Mouse (Mus musculus): ENCODE results near the gene 4931429L15Rik. TPM values are rescaled to one million over a fixed set of nuclear protein-coding genes. Genes with fewer than 3 reads are reported as not detected.
A peak's percentile ranks its signal among the peaks of the same experiment; 100 is the strongest.

4931429L15Rik gene
- polyA plus RNA-seq, 1 experiment, result not detected

DNA sequence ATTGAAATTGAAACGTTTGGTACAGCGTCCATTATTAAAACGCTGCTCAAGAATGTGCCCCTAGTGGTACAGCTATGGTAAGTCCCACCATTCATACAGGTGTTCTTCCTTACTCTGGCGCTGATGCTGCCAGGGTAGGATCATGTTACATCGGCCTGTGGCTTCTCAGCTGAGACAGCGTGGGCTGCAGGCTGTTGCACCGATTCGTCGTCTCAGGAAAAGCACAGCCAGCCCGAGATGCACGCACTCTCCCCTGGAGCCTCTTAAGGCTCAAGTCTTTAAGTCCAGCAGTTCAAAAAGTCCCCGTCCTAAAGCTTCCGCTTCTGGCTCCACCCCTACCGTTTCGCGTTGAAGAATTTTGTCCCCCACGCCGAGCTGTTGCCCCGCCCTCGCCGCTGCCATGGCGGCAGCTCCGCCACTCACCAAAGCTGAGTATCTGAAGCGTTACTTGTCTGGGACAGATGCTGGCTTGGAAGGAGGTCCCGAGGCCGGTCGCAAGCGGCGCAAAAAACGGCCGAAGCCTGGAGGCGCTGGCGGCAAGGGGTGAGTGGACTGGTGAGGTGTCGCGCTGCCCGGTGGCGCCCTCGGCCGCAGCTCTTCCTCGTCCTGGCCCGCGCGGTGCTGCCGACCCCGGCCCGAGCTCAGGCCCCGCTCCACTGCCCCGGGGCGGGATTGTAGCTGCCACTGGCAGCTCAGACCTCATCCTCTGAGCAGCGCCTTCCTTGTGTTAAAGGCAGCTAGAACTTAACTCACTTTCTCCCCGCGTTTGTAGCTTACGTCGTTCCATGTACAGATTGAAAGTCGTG is 37.0 kb downstream of the 4931429L15Rik start, which contains the start of gene Bud13:
Bud13 (plus strand) TSS at position 378 of the 806 bp plus-strand sequence.
- peak; percentile 58; the same call in 1 of the 2 replicates for TF ChIP-seq CTCF (IDR thresholded peaks at IDR 0.05; ENCODE audit: borderline replicate concordance, extremely low read depth, insufficient read depth, insufficient read length)
- TF ChIP-seq POLR2A (IDR thresholded peaks at IDR 0.05; ENCODE audit: borderline replicate concordance, extremely low read depth, insufficient read depth, insufficient read length, poor library complexity, severe bottlenecking), result peak; percentile 74; the same call in 1 of the 2 replicates
- DNase-seq (ENCODE audit: low read depth), result peak; percentile 95

DNA sequence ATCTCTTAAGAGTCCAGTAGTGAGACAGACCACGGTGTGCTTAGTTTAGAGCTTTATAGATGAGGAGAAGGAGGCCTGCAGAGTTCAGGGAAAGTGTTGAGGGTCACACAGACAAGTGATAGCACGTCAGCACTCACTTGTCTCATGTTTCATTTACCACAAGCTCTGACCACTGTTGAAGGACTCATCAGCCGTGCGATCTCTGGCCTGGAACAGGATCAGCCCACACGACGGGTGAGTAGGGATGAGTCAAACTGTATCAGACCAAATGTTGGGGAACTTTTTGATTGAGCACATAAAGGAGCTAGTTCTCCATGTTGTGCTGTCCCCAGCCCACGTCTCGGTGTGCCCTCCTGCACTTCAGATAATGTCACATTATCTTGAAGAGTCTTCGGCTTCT is 45.3 kb downstream of the 4931429L15Rik start:
- TF ChIP-seq POLR2A (IDR thresholded peaks at IDR 0.05; ENCODE audit: borderline replicate concordance, extremely low read depth, insufficient read depth, insufficient read length, poor library complexity, severe bottlenecking), result no peak
- no peak for TF ChIP-seq CTCF (IDR thresholded peaks at IDR 0.05; ENCODE audit: borderline replicate concordance, extremely low read depth, insufficient read depth, insufficient read length)
- no peak for DNase-seq (ENCODE audit: low read depth)

DNA sequence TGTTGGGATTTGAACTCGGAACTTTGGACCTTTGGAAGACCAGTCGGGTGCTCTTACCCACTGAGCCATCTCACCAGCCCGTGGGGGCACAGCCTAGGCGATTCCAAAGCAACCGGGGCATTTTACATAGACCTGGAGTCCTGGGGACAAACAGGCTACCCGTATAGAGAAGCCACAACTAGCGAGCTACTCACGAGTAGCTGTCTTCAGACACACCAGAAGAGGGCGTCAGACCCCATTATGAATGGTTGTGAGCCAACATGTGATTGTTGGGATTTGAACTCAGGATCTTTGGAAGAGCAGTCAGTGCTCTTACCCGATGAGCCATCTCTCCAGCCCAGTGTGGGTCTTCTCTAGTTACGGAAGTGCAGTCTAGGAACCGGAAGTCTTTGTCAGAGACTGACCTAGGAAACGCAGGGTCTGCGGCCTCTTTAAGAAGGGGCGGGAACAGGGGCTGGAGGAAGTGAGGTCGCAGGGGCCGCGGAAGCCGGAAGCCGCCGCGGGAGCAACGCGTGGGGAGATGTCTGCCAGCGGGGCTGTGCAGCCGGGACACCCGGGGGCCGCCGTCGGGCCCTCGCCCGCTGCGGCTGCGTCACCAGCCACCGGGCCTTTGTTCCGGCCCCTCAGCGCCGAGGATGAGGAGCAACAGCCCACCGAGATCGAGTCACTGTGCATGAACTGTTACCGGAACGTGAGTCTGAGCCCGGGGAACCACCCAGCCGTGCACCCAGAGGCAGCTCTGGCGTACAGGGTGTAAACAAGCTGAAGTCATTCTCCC is 46.9 kb downstream of the 4931429L15Rik start, which contains the start of gene Zpr1:
Zpr1 (plus strand) TSS at position 388 of the 778 bp plus-strand sequence.
- DNase-seq (ENCODE audit: low read depth), result peak; percentile 98
- TF ChIP-seq POLR2A (IDR thresholded peaks at IDR 0.05; ENCODE audit: borderline replicate concordance, extremely low read depth, insufficient read depth, insufficient read length, poor library complexity, severe bottlenecking), result peak; percentile 70
- TF ChIP-seq CTCF (IDR thresholded peaks at IDR 0.05; ENCODE audit: borderline replicate concordance, extremely low read depth, insufficient read depth, insufficient read length), result peak; percentile 41; the same call in 1 of the 2 replicates

DNA sequence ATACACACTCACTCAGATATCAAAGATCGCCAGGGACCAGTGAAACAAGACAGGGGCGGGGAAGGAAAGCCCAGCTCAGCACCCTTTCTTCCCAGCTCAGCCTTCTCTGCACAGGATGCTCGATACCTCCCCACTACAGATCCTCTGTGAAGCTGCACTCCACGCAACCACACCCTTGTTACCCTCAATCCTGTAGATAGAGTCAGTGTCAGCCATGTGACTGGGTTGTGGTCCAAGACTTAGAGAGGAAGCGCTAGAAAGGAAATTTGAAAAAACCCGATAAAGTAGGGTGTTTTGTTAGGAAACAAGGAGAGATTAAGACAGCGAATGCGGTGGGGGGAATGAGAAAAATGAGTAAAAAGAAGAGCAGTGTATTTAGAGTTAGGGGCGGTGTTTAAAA is 47.7 kb downstream of the 4931429L15Rik start:
- TF ChIP-seq CTCF (IDR thresholded peaks at IDR 0.05; ENCODE audit: borderline replicate concordance, extremely low read depth, insufficient read depth, insufficient read length), result no peak
- no peak for TF ChIP-seq POLR2A (IDR thresholded peaks at IDR 0.05; ENCODE audit: borderline replicate concordance, extremely low read depth, insufficient read depth, insufficient read length, poor library complexity, severe bottlenecking)
- DNase-seq (ENCODE audit: low read depth), result no peak

DNA sequence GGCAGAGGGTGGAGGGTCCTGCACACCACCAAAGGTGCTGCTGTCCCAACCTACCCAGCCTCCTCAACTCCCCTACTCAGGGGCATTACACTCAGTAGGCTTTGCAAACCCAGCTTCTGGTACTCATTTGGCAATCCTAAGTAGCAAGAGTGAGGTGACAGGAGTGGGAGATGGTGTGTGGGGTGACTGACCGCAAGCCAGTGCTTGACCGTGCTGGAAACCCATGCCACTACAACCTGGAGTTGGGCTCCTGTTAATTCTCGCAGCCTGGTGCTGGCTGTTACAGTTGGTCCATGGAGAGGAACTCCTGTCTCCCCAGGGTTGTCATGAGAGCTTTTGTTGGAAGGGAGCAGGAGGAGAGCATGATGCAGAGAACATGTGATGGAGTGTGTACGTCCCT is 49.0 kb downstream of the 4931429L15Rik start:
- no peak for TF ChIP-seq POLR2A (IDR thresholded peaks at IDR 0.05; ENCODE audit: borderline replicate concordance, extremely low read depth, insufficient read depth, insufficient read length, poor library complexity, severe bottlenecking)
- TF ChIP-seq CTCF (IDR thresholded peaks at IDR 0.05; ENCODE audit: borderline replicate concordance, extremely low read depth, insufficient read depth, insufficient read length), result no peak
- DNase-seq (ENCODE audit: low read depth), result no peak

DNA sequence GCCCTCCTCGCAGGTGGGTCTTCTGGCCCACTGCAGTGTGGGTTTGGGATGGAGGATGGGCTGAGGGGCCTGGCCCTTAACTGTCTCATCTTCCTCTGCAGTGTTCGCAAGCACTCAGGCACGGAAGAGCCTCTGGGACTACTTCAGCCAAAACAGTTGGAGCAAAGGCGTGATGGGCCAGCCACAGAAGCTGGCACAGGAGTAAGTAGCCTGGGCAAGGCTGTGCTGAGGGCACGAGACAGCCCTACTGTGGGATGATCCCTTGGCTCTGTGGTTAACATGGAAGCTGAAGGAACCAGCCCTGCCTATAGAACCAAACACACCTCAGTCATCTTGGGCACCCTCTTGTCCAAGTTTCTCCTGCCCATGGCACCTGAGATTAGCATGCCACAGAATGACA is 50.7 kb downstream of the 4931429L15Rik start:
- TF ChIP-seq CTCF (IDR thresholded peaks at IDR 0.05; ENCODE audit: borderline replicate concordance, extremely low read depth, insufficient read depth, insufficient read length) (no peak), POLR2A (IDR thresholded peaks at IDR 0.05; ENCODE audit: borderline replicate concordance, extremely low read depth, insufficient read depth, insufficient read length, poor library complexity, severe bottlenecking) (no peak)
- DNase-seq (ENCODE audit: low read depth), result no peak

DNA sequence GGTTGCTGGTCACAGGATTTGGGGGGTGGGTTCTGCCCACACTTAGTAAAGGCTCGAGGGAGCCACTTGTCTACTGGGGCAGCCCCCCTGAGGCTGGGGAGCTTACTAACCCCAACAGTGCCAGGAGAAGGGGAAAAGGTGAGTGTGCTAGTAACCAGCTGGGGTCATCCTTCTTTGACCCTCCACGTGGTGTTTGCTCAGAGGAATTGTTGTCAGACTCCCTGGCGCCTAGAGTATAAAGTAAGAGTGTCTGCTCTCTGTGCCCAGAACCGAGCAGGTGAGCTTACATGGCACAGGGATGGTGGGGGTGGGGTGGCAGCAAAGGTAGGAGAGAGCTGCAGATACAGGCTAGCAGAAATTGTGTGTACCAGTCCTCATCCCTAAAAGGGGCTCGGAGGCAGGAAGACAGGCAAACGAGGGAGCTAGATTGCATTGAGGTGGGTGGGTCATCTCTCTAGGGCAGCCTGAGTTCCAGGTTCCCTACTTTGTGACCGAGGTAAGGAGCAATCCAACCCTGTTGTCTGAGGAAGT is 51.4 kb downstream of the 4931429L15Rik start, which contains the start of gene Apoa5:
Apoa5 (plus strand) TSS at position 291 of the 531 bp plus-strand sequence.
- TF ChIP-seq CTCF (IDR thresholded peaks at IDR 0.05; ENCODE audit: borderline replicate concordance, extremely low read depth, insufficient read depth, insufficient read length), result no peak
- no peak for TF ChIP-seq POLR2A (IDR thresholded peaks at IDR 0.05; ENCODE audit: borderline replicate concordance, extremely low read depth, insufficient read depth, insufficient read length, poor library complexity, severe bottlenecking)
- DNase-seq (ENCODE audit: low read depth), result no peak

DNA sequence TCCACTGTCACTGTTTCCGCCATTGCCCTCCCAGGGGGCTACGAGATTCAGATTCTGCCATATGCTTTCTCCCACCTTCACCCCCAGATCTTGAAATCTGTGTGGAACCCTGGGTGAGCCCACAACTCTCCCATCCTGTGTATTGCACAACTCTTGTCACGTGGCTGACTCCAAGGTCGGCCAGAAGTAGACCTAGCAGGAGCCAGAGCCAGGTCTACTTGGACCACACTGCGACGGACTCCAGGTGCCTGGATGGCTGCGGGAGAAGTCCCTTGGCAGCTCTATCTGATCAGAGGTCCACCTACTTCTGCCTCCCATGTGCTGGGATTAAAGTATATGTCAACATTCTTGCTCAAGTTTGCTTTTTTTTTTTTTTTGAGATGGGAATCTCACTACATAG is 58.7 kb downstream of the 4931429L15Rik start:
- DNase-seq (ENCODE audit: low read depth), result no peak
- TF ChIP-seq CTCF (IDR thresholded peaks at IDR 0.05; ENCODE audit: borderline replicate concordance, extremely low read depth, insufficient read depth, insufficient read length) (no peak), POLR2A (IDR thresholded peaks at IDR 0.05; ENCODE audit: borderline replicate concordance, extremely low read depth, insufficient read depth, insufficient read length, poor library complexity, severe bottlenecking) (no peak)

DNA sequence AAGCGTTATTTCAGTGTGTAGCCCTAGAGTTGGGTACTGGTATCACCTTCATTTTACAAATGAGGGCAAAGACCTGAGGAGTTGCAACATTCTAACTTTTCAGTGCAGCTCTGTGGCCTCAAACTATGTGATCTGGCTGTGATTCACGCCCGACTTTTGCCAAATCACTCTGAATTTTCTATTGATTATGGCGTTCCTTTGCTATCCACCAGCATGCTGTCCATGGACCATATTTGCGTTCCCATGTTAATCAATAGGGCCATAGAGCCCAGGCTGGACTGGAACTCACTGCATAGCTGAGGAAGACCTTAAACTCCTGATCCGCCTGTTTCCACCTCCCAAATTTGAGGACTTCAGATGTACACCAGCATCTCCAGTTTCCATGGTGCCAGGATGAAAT is 60.7 kb downstream of the 4931429L15Rik start:
- no peak for DNase-seq (ENCODE audit: low read depth)
- TF ChIP-seq POLR2A (IDR thresholded peaks at IDR 0.05; ENCODE audit: borderline replicate concordance, extremely low read depth, insufficient read depth, insufficient read length, poor library complexity, severe bottlenecking) (no peak), CTCF (IDR thresholded peaks at IDR 0.05; ENCODE audit: borderline replicate concordance, extremely low read depth, insufficient read depth, insufficient read length) (no peak)

DNA sequence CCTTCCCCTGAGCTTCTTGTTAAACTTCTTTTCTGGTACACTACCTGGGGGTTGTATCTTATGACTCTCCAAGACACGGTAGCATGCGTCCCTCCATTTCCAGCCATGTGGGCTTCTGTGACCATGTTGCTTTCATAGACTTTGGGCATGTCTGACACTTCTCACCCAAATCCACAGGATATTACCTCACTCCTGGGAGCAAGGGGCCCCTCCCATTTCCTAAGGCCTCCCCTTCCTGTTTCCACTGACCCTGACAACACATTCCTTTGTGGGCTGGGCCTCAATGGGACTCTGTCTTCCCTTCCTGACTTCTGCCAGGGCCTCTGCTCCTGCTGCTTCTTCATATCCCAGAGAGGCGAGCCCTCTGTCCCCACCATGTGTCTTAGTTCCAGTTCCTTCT is 62.2 kb downstream of the 4931429L15Rik start:
- DNase-seq (ENCODE audit: low read depth), result no peak
- TF ChIP-seq POLR2A (IDR thresholded peaks at IDR 0.05; ENCODE audit: borderline replicate concordance, extremely low read depth, insufficient read depth, insufficient read length, poor library complexity, severe bottlenecking), result no peak
- no peak for TF ChIP-seq CTCF (IDR thresholded peaks at IDR 0.05; ENCODE audit: borderline replicate concordance, extremely low read depth, insufficient read depth, insufficient read length)
